Mouse (Mus musculus) liver, embryonic 15.5 days (tissue): ENCODE results near the gene Rem2. TPM values are rescaled to one million over a fixed set of nuclear protein-coding genes. Genes with fewer than 3 reads are reported as not detected.

Experiments
- ATAC-seq: fragments of 200-750 bp; cut with Nextera tagmentation; 2 replicates; pipeline ENCODE4 v1.8.0; 2017; ENCODE audit warnings: moderate number of reproducible peaks, mild to moderate bottlenecking, moderate library complexity; ENCODE audit not compliant: insufficient read depth
- H3K27ac ChIP-seq: fragments of 300-500 bp; sonication (generic); replicated peaks from 2 replicates; pipeline ENCODE4 v1.5.1; 2015; ENCODE audit warnings: mild to moderate bottlenecking, inconsistent platforms
- H3K27me3 ChIP-seq: fragments of 300-500 bp; sonication (generic); 2 replicates; pipeline ENCODE4 v1.6.1; 2015; ENCODE audit warnings: mild to moderate bottlenecking, inconsistent platforms
- H3K36me3 ChIP-seq: fragments of 300-500 bp; sonication (generic); replicated peaks from 2 replicates; pipeline ENCODE4 v1.6.1; 2015; ENCODE audit warnings: moderate library complexity, mild to moderate bottlenecking, inconsistent platforms
- H3K4me1 ChIP-seq: fragments of 300-500 bp; sonication (generic); replicated peaks from 2 replicates; pipeline ENCODE4 v1.6.1; 2015; ENCODE audit warnings: inconsistent platforms
- H3K4me2 ChIP-seq: fragments of 300-500 bp; sonication (generic); 2 replicates; pipeline ENCODE4 v1.6.1; 2015; ENCODE audit warnings: moderate library complexity, mild to moderate bottlenecking, inconsistent platforms
- H3K4me3 ChIP-seq: fragments of 300-500 bp; sonication (generic); replicated peaks from 2 replicates; pipeline ENCODE4 v1.5.1; 2015; ENCODE audit warnings: mild to moderate bottlenecking, inconsistent platforms
- H3K9ac ChIP-seq: fragments of 300-500 bp; sonication (generic); 2 replicates; pipeline ENCODE4 v1.6.1; 2015; ENCODE audit warnings: moderate library complexity, mild to moderate bottlenecking, inconsistent platforms
- H3K9me3 ChIP-seq: fragments of 300-500 bp; sonication (generic); replicated peaks from 2 replicates; pipeline ENCODE4 v1.6.1; 2016; ENCODE audit warnings: inconsistent platforms
- WGBS: fragments of 180-500 bp; shearing (Covaris S2); methylation state at CpG from one replicate; pipeline ENCODE4 v1.1.7; 2015; ENCODE audit warnings: mixed read lengths; ENCODE audit not compliant: insufficient replicate concordance; 5-methylcytosine and 5-hydroxymethylcytosine counted together
- polyA plus RNA-seq: library from polyadenylated mRNA; unstranded; fragments of >200 nt; fragmentation: Nextera tagmentation; extraction: Ambion mirVana; gene quantifications from 2 replicates; pipeline ENCODE4 v1.2.1, GENCODE M21; 2015

The Rem2 gene
- polyA plus RNA-seq, 1 experiment from 2014 or later: 0.23 TPM

DNA sequence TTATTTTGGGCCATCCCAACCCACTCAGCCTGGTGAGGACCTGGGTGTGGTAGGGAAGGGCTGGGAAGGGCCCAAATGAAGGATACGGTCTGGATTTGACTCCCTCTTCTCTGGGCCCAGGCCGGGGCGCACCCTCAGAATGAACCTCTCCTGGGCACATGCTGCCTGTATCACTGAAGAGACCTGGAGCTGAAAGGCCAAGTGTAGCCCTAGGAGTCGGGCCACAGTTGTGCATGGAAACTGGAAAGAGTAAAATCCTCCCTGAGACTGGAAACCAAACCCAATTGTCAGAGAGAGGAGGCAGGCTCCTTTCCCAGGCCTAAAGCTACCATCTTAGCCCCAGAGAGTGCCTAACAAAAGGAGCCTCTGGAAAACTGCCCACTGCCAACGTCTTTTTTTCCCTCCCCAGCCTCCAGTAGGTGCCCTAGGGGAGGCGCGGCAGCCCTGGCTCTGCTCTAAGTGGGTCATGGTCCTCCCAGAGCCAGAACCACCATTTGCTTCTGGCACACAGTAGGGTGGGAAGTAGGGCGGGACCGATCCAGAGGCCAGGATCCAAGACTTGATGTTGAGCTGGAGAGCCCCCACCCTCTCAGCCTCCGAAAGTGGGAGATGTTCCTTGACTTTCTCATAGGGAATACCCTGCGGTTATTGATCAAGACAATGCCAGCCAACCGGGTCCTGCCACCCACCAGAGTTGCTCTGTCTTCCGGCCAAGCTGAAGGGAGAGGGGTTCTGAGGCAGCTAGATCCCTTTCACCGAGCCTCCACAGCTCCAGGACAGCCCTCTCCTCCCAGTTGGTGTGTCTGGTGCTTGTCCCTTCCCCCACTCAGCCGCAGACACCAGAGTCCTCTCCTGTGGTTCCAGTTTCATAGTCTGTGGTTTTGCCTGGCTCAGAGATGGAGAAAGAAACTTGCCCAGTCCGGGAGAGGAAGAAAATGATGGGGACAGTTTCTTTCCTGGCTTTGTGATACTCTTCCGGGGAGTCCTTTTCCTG, 42.8 kb upstream of the Rem2 start:
- Histone ChIP-seq H3K4me1 (peaks cover 61% of the 10 kb centered on the region), H3K4me2 (peak overlapping the region; percentile 72), H3K9ac (peak overlapping the region; percentile 61; the same call in 1 of the 2 replicates), H3K27me3 (peaks cover 63% of the 10 kb centered on the region), H3K36me3 (peaks cover 7% of the 10 kb centered on the region; the same call in 1 of the 2 replicates), H3K27ac (no peak overlapping the region; the same call in 1 of the 2 replicates), H3K9me3 (no peaks in the 10 kb centered on the region), H3K4me3 (peak overlapping the region; percentile 62)
- 21% methylated on average over 17 of the region's 17 CpGs for WGBS
- no peak for ATAC-seq

DNA sequence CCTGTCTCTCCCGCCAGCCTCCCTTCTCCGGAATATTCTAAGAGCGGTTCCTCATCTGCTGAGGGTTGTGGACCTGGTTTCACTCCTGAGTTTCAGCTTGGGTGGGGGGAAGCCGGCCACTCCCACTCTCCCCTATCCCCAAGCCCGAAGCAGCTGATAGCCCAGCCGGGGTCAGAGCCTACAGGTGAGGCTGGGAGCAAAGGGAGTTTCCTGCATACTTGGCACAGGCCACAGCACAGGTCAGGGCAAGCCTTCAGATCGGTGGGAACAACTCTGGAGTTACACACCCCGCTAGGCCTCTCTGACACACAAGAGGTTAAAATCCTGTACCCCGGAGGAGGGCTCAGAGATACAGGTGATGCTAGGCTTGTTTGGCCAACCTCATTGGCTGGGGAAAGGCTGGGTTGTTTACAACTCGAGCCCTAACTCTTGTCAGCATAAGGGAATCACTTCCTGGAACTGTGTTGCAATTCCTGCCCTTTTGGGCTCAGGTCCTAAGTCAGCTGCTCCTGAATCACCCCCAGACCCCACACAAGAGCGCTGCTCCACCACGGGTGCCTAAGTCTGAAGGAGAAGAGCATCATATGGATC, 41.9 kb upstream of the Rem2 start:
- 44% methylated on average over 12 of the region's 12 CpGs for WGBS
- Histone ChIP-seq H3K9ac (0 out of 2 replicates have a peak overlapping the region, but pooled peaks have one; percentile 61), H3K27me3 (peaks cover 63% of the 10 kb centered on the region), H3K4me1 (peaks cover 55% of the 10 kb centered on the region), H3K4me3 (peak overlapping the region; percentile 62), H3K27ac (no peak overlapping the region), H3K36me3 (peaks cover 14% of the 10 kb centered on the region), H3K4me2 (peak overlapping the region; percentile 72), H3K9me3 (no peaks in the 10 kb centered on the region)
- peak; percentile 19 for ATAC-seq

DNA sequence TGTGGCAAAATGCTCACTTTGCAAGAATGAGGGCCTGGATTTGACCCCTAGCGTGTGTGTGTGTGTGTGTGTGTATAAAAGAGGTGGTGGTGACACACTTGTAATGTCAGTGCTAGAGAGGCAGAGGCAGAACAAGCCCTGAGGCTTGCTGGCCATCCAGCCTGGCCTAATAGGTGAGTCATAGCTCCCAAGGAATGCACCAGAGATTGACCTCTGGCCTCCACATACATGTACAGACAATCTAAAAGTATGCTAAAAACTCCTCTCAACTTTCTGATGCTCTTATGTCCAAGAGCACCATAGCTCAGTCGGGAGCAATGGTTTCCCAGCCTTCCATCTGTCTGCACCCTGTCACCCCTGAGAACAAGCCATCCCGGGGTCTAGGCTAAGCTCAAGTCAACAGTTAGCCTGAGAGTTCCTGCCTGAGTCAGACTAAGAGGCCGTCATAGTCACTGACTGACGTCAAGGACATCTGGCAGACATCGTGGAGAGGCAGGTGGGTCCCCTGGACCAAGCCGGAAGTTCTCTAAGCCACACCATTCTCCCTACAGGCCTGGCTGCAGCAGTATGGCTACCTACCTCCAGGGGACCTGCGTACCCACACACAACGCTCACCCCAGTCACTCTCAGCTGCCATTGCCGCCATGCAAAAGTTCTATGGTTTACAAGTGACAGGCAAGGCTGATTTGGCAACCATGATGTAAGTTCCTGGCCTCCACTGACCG, 40.5 kb upstream of the Rem2 start:
- WGBS: 62% methylated on average over 11 of the region's 11 CpGs
- H3K36me3 ChIP-seq: peaks cover 24% of the 10 kb centered on the region
- no peaks in the 10 kb centered on the region for H3K9me3 ChIP-seq
- ATAC-seq: no peak
- peaks cover 54% of the 10 kb centered on the region for H3K27me3 ChIP-seq
- H3K27ac ChIP-seq: no peak overlapping the region
- no peak overlapping the region for H3K9ac ChIP-seq
- peaks cover 44% of the 10 kb centered on the region for H3K4me1 ChIP-seq
- no peak overlapping the region for H3K4me3 ChIP-seq
- no peak overlapping the region for H3K4me2 ChIP-seq

DNA sequence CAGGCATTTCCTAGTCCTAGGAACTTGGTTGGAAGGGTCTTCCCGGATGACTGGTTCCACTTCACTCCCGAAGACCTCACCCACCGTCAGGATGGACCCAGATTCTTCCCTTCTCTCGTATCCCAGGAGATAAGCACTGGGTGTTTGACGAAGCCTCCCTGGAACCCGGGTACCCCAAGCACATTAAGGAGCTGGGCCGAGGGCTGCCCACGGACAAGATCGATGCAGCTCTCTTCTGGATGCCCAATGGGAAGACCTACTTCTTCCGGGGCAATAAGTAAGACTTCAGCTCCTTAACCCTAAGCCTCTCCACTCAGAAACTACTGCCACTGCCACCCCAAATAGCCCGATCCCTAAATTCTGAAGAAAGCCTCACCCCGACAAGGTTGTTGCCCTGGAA, 36.7 kb upstream of the Rem2 start:
- WGBS: 77% methylated on average over 12 of the region's 12 CpGs
- no peak for ATAC-seq
- H3K4me1 ChIP-seq: peaks cover 15% of the 10 kb centered on the region
- peaks cover 24% of the 10 kb centered on the region for H3K36me3 ChIP-seq
- no peak overlapping the region for H3K9ac ChIP-seq
- no peak overlapping the region for H3K27ac ChIP-seq
- H3K4me2 ChIP-seq: no peak overlapping the region
- peaks cover 20% of the 10 kb centered on the region for H3K27me3 ChIP-seq
- no peaks in the 10 kb centered on the region for H3K9me3 ChIP-seq
- no peak overlapping the region for H3K4me3 ChIP-seq

DNA sequence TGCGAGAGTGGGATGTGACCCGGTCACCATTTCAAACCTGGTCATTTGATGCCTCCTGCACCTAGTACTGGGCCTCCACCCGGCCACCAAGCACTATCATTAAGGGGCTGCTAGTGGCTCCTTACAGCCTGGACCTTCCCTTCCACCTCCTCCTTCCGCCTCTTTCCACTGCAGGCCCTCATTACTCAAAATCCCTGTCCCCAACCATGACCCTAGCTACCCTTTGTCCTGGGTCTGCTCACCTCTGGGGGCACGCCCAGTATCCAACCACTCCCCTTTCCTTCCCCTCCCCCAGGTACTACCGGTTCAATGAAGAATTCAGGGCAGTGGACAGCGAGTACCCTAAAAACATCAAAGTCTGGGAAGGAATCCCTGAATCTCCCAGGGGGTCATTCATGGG, 36.3 kb upstream of the Rem2 start:
- no peak overlapping the region for H3K4me2 ChIP-seq
- peaks cover 14% of the 10 kb centered on the region; the same call in 1 of the 2 replicates for H3K4me1 ChIP-seq
- peaks cover 24% of the 10 kb centered on the region for H3K36me3 ChIP-seq
- no peak overlapping the region for H3K27ac ChIP-seq
- 67% methylated on average over 7 of the region's 7 CpGs for WGBS
- H3K27me3 ChIP-seq: peaks cover 15% of the 10 kb centered on the region
- no peak overlapping the region for H3K4me3 ChIP-seq
- H3K9me3 ChIP-seq: no peaks in the 10 kb centered on the region
- no peak overlapping the region for H3K9ac ChIP-seq
- no peak for ATAC-seq

DNA sequence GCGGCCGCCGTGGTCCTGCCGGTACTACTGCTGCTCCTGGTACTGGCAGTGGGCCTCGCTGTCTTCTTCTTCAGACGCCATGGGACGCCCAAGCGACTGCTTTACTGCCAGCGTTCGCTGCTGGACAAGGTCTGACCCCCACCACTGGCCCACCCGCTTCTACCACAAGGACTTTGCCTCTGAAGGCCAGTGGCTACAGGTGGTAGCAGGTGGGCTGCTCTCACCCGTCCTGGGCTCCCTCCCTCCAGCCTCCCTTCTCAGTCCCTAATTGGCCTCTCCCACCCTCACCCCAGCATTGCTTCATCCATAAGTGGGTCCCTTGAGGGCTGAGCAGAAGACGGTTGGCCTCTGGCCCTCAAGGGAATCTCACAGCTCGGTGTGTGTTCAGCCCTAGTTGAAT, 35.4 kb upstream of the Rem2 start:
- Histone ChIP-seq H3K9ac (no peak overlapping the region), H3K27me3 (peaks cover 10% of the 10 kb centered on the region; the same call in 1 of the 2 replicates), H3K27ac (no peak overlapping the region), H3K9me3 (no peaks in the 10 kb centered on the region), H3K4me2 (no peak overlapping the region), H3K36me3 (peaks cover 24% of the 10 kb centered on the region), H3K4me3 (no peak overlapping the region), H3K4me1 (peaks cover 19% of the 10 kb centered on the region)
- no peak for ATAC-seq
- WGBS: 80% methylated on average over 14 of the region's 14 CpGs

DNA sequence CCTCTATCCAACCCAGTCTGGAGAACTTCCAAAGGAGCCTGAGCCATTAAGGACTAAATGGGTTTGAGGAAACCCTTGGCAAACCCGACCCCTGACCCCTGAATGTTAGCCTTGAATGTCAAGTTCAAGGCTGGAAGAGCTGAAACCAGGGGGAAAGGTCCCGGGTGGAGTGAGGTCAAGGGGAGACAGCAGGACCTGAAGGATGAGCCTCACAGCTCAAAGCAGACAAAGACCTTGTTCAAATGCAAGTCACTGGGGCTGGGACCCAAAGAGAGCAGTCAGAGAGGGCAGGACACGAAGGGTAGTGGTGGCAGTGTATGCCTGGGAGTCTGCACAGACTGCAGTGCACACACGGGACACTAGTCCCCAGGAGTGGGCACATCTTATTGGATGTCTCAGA, 34.5 kb upstream of the Rem2 start:
- ATAC-seq: no peak
- WGBS: 52% methylated on average over 4 of the region's 4 CpGs
- Histone ChIP-seq H3K27me3 (peaks cover 8% of the 10 kb centered on the region; the same call in 1 of the 2 replicates), H3K27ac (no peak overlapping the region), H3K4me2 (no peak overlapping the region), H3K9ac (no peak overlapping the region), H3K4me1 (peaks cover 26% of the 10 kb centered on the region), H3K4me3 (no peak overlapping the region), H3K9me3 (no peaks in the 10 kb centered on the region), H3K36me3 (peaks cover 24% of the 10 kb centered on the region)

DNA sequence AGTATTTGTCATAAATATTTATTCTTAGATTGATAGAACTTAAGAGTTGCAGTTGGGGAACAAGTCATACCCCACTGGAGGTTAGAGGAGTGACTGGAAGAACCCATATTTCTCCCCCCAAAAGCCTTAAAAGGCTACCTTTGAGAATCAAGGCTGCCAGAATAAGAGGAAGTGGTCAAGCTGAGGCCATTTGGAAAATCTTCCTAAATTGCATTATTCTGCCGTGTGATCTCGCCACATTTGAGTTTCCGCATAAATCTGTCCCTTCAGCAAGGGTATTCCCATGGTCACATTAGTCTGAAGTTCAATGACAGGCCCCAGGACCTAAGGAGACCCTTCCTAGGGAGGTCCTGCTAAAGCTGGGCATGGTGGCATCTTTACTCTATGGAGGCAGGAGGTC, 33.4 kb upstream of the Rem2 start:
- H3K9me3 ChIP-seq: no peaks in the 10 kb centered on the region
- H3K4me3 ChIP-seq: no peak overlapping the region
- no peak overlapping the region for H3K4me2 ChIP-seq
- 42% methylated on average over 3 of the region's 3 CpGs for WGBS
- H3K36me3 ChIP-seq: peaks cover 24% of the 10 kb centered on the region
- H3K27me3 ChIP-seq: peaks cover 8% of the 10 kb centered on the region; the same call in 1 of the 2 replicates
- H3K4me1 ChIP-seq: peaks cover 26% of the 10 kb centered on the region
- H3K9ac ChIP-seq: no peak overlapping the region
- H3K27ac ChIP-seq: no peak overlapping the region
- ATAC-seq: no peak

DNA sequence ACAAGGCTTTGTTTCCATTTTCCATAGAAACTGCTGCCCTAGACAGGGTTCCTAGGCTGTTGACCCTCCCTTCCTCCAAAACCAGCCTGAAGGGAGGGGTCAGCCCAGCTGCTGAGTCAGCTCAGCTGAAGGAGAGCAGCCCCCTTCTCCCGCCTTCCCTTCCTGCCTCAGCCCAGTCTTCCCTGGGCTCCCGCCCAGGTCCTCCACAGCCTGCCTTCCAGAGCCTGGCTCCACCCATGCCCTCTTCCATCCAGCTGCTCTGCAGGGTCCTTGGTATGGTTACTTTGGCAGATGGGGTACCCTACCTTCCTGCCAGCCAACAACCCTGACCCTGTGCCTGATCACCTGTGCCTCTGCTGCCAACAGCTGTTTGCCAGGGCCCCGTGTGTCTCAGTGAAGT, 32.7 kb upstream of the Rem2 start:
- WGBS: 24% methylated on average over 3 of the region's 3 CpGs
- ATAC-seq: peak; percentile 19; the same call in 1 of the 2 replicates
- Histone ChIP-seq H3K27me3 (peaks cover 8% of the 10 kb centered on the region; the same call in 1 of the 2 replicates), H3K9me3 (no peaks in the 10 kb centered on the region), H3K4me3 (no peak overlapping the region), H3K4me2 (no peak overlapping the region), H3K27ac (no peak overlapping the region), H3K4me1 (peaks cover 30% of the 10 kb centered on the region), H3K9ac (no peak overlapping the region), H3K36me3 (peaks cover 21% of the 10 kb centered on the region)

DNA sequence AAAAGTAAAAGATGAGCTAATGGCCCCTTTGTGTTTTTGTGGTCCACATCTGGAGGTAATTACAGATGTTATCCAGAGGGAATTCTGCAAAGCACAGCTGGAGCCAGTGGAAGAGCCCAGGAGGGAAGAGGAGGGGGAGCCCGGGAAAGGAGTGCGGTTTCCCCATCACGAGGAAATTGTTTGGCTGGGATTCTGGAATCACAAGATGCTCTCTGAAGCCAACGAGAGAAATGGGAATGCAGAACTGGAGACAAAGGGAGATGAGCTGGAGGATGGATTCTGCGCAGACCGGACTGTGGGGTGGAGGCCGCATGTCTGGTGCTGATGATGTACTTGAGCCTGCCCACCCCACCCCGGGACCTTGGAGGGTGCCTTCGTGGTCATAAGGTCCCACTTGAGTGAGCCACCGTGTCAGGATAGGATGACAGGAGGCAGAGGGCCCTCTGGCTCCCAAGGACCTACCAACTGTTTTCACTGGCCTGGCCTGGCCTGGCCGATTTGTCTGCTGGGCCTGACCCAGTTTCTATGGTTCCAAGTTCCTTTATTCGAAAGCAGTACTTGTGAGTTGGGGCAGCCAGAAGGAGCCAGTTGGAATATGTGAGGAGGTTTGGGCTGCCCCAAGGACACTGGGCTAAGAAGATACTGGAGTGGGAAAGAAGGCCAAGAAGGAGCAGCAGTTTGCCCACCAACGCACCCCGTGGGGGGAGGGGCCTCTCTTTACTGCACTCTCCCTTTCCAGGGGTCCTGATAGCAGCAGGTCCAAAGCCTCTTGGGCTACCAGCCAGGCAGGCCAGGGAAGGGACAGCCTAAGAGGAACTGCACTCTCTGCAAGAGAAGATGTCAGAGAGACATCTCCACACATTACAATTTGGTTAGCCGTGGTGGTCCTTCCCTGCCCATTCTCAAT, 31.9 kb upstream of the Rem2 start:
- WGBS: 67% methylated on average over 15 of the region's 15 CpGs
- Histone ChIP-seq H3K4me2 (no peak overlapping the region), H3K27me3 (peaks cover 8% of the 10 kb centered on the region; the same call in 1 of the 2 replicates), H3K9me3 (no peaks in the 10 kb centered on the region), H3K27ac (no peak overlapping the region), H3K4me3 (no peak overlapping the region), H3K36me3 (peaks cover 14% of the 10 kb centered on the region), H3K4me1 (peaks cover 37% of the 10 kb centered on the region), H3K9ac (no peak overlapping the region)
- ATAC-seq: no peak
